Mouse (Mus musculus) lung, adult 2 months (tissue): Measurements from ENCODE around the gene Brd4.

Experiments used
- CTCF ChIP-seq: fragments of 200-500 bp; IDR thresholded peaks from 2 replicates; pipeline ENCODE4 v1.5.1; 2011; ENCODE audit warnings: mild to moderate bottlenecking, low read length, control low read depth; ENCODE audit not compliant: insufficient read depth
- POLR2A ChIP-seq: fragments of 200-500 bp; IDR thresholded peaks from 2 replicates; pipeline ENCODE4 v1.6.1; 2011; ENCODE audit warnings: low read depth, mild to moderate bottlenecking, control low read depth, low read length, borderline replicate concordance; ENCODE audit errors: extremely low read depth

DNA sequence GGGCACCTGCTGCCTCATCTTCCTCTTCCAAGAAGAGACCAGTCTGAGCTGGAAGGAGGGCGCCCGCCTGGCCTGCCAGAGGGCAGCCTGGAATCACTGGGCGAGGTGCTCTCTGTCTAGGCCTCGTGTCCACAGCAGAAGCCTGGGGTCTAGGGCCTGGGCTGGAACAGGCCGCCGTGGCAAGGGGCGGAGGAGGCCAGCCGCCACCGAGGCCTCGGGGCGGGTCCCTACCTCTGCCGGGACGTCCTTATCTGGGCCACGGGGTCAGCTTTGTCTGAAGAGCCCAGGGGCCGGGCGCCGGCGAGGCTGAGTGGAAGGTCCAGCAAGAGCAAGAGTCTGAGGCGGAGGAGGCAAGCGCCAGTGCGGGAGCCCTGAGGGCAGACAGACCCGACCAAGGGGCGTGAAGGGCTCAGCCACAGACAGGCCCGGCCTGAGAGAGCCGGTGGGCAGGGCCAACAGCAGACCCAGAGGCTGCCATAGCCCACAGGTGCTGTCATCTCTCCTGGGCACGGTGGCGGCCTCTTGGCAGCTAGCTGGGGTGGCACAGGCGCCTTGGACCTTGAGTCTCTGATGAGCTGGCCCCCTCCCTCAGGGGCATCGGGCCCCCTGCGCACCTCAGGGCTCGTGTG, 49.3 kb upstream of the Brd4 start:
- no peak for TF ChIP-seq CTCF
- TF ChIP-seq POLR2A: no peak
